Mouse (Mus musculus) midbrain, embryonic 15.5 days (tissue): ENCODE results near the gene Zkscan2. TPM values are rescaled to one million over a fixed set of nuclear protein-coding genes. Genes with fewer than 3 reads are reported as not detected.

Experiments
- ATAC-seq: fragments of 200-750 bp; cut with Nextera tagmentation; replicated peaks from 2 replicates; pipeline ENCODE4 v1.8.0; 2017; ENCODE audit warnings: moderate TSS enrichment
- H3K27ac ChIP-seq: fragments of 300-500 bp; sonication (generic); 2 replicates; pipeline ENCODE4 v1.5.1; 2015; ENCODE audit warnings: mild to moderate bottlenecking, inconsistent platforms
- H3K27me3 ChIP-seq: fragments of 300-500 bp; sonication (generic); replicated peaks from 2 replicates; pipeline ENCODE4 v1.6.1; 2015; ENCODE audit warnings: inconsistent platforms
- H3K36me3 ChIP-seq: fragments of 300-500 bp; sonication (generic); replicated peaks from 2 replicates; pipeline ENCODE4 v1.6.1; 2015; ENCODE audit warnings: inconsistent platforms
- H3K4me1 ChIP-seq: fragments of 300-500 bp; sonication (generic); 2 replicates; pipeline ENCODE4 v1.6.1; 2015; ENCODE audit warnings: inconsistent platforms
- H3K4me2 ChIP-seq: fragments of 300-500 bp; sonication (generic); 2 replicates; pipeline ENCODE4 v1.6.1; 2015; ENCODE audit warnings: inconsistent platforms, mild to moderate bottlenecking, moderate library complexity
- H3K4me3 ChIP-seq: fragments of 300-500 bp; sonication (generic); 2 replicates; pipeline ENCODE4 v1.5.1; 2015; ENCODE audit warnings: mild to moderate bottlenecking, inconsistent platforms
- H3K9ac ChIP-seq: fragments of 300-500 bp; sonication (generic); 2 replicates; pipeline ENCODE4 v1.6.1; 2015; ENCODE audit warnings: mild to moderate bottlenecking, inconsistent platforms
- H3K9me3 ChIP-seq: fragments of 300-500 bp; sonication (generic); 2 replicates; pipeline ENCODE4 v1.6.1; 2016; ENCODE audit warnings: inconsistent platforms
- WGBS: fragments of 180-500 bp; shearing (Covaris S2); methylation state at CpG from one replicate; pipeline ENCODE4 v1.1.7; 2015; ENCODE audit warnings: mixed read lengths; 5-methylcytosine and 5-hydroxymethylcytosine counted together
- polyA plus RNA-seq: library from polyadenylated mRNA; unstranded; fragments of >200 nt; fragmentation: Nextera tagmentation; extraction: Ambion mirVana; gene quantifications from 2 replicates; pipeline ENCODE4 v1.2.1, GENCODE M21; 2015

Gene Zkscan2
- polyA plus RNA-seq, 1 experiment from 2014 or later = 16.2 TPM

DNA sequence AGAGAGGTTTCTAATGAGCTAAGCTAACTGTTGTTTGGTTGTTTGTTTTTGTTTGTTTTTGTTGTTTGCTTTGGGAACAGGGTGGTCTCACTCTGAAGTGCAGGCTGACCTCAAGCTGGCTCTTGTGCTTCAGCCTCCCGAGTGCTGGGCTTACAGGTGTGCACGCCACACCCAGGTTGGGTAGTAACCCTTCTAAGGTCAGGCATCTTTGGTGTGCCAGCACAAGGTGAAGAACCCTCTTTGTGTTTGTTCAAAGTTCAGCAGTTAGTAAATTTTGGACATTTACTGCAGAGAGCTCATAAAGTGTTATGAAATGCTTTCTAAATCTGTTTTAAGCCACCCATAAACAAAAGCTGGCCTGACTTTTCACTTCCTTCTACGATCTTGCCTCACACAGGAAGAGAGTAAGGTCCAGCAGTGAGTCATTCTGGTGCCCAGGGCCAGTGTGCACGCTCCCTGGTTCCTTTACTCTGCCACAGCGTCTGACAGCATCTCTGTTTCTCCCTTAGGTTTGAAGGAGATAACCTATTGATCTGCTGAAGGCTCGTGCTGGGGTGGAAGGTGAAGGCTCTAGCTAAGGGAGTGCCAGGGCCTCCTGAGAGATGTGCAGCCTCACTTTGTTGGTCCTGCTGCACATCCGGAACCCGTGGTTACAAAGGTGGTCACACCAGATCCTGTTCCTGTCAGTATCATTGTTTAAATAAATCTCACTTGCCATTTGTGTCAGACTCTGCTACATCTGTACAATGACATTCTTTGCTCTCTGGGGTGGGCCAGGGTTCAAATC lies 70.4 kb downstream of the Zkscan2 start:
- Histone ChIP-seq H3K27me3 (no peaks in the 10 kb centered on the region), H3K4me1 (no peaks in the 10 kb centered on the region), H3K9me3 (no peaks in the 10 kb centered on the region), H3K36me3 (peaks cover 4% of the 10 kb centered on the region; the same call in 1 of the 2 replicates), H3K9ac (no peak overlapping the region), H3K4me3 (no peak overlapping the region), H3K27ac (no peak overlapping the region), H3K4me2 (no peak overlapping the region)
- 91% methylated on average over 8 of the region's 8 CpGs for WGBS
- ATAC-seq = no peak

Other genes with a start within 250 kb of the Zkscan2 start
- gene Lcmt1, start 130.7 kb downstream of the Zkscan2 start, polyA plus RNA-seq = 101 and 103 TPM in 2 replicates
- gene Arhgap17, start 130.5 kb downstream of the Zkscan2 start, polyA plus RNA-seq = 8.9 and 10.6 TPM in 2 replicates
- not detected in 2 replicates for gene Aqp8, start 38.2 kb downstream of the Zkscan2 start, polyA plus RNA-seq